Comparison of ENCODE assay signal across 8 mouse cellular contexts in genomic region chr17:35915538-35916296, GRCm38 (mm10). TPM values are rescaled to one million over a fixed set of nuclear protein-coding genes. Genes with fewer than 3 reads are reported as not detected.
DNase-seq lines count a peak whose midpoint lies in the region; ATAC-seq and TF ChIP-seq lines count a peak whose summit lies in the region.

No protein-coding gene starts in this region.

- peak overlapping the region; percentile 80 for H3K4me3 ChIP-seq in heart, embryonic 10.5 days
- peak overlapping the region; percentile 79 for H3K4me3 ChIP-seq in G1E (ENCODE audit: low read depth, low read length)
- H3K4me3 ChIP-seq in midbrain, postnatal 0 days (ENCODE audit: low read depth, low read length), result peak overlapping the region; percentile 49

- H3K9ac ChIP-seq in midbrain, postnatal 0 days (replicated peaks; ENCODE audit: low read length, poor library complexity, severe bottlenecking), result peak overlapping the region; percentile 53

- no peak for DNase-seq in heart, embryonic 10.5 days (ENCODE audit: low spot score)
- no peak for DNase-seq in heart, postnatal 10 days
- DNase-seq in G1E (ENCODE audit: low spot score), result peak; percentile 34
- peak; percentile 48 for DNase-seq in kidney, postnatal 14 days
- DNase-seq in midbrain, postnatal 0 days (ENCODE audit: low spot score), result no peak
- DNase-seq in right cerebral cortex, adult 2 months (ENCODE audit: low spot score in 2 of 2), result no peak
- no peak for DNase-seq in left cerebral cortex, adult 11 months (ENCODE audit: low spot score)

- H3K4me2 ChIP-seq in midbrain, postnatal 0 days (ENCODE audit: low read depth, low read length, poor library complexity, severe bottlenecking), result peak overlapping the region; percentile 73

- intact Hi-C loops in heart, postnatal 10 days (cut with DNase I), result loop anchor here (2.0 kb wide), 1 partner anchor 79 kb away; no protein-coding TSS in a partner anchor

- H3K27ac ChIP-seq in heart, embryonic 10.5 days, result peak overlapping the region; percentile 98
- H3K27ac ChIP-seq in midbrain, postnatal 0 days (ENCODE audit: low read depth, low read length), result peak overlapping the region; percentile 98

- 0 out of 2 replicates have a peak, but pooled peaks have one; percentile 5 for ATAC-seq in G1E (ENCODE audit: extremely low read depth, insufficient number of reproducible peaks, low FRiP score, poor library complexity, severe bottlenecking)
- ATAC-seq in erythroid progenitor cell, adult 5-6 weeks (replicated peaks; ENCODE audit: low FRiP score, poor library complexity, severe bottlenecking), result peak; percentile 4
- ATAC-seq in midbrain, postnatal 0 days (ENCODE audit: low FRiP score), result no peak

- no peaks in the 10 kb centered on the region for H3K27me3 ChIP-seq in heart, embryonic 10.5 days (ENCODE audit: insufficient read depth, poor library complexity, severe bottlenecking)
- no peaks in the 10 kb centered on the region for H3K27me3 ChIP-seq in G1E (ENCODE audit: insufficient read depth, low read length)
- no peaks in the 10 kb centered on the region for H3K27me3 ChIP-seq in midbrain, postnatal 0 days (ENCODE audit: insufficient read depth, low read length)

- no peak for TF ChIP-seq CTCF in G1E (IDR thresholded peaks at IDR 0.05; ENCODE audit: low read depth, low read length)
- no peak for TF ChIP-seq CTCF in midbrain, postnatal 0 days (IDR thresholded peaks at IDR 0.05)

- H3K9me3 ChIP-seq in heart, embryonic 10.5 days, result no peaks in the 10 kb centered on the region
- H3K9me3 ChIP-seq in G1E (replicated peaks), result no peaks in the 10 kb centered on the region
- no peaks in the 10 kb centered on the region for H3K9me3 ChIP-seq in midbrain, postnatal 0 days (ENCODE audit: low read length)

- peaks cover 22% of the 10 kb centered on the region for H3K4me1 ChIP-seq in heart, embryonic 10.5 days
- H3K4me1 ChIP-seq in G1E (ENCODE audit: insufficient read depth, low read depth, low read length), result peaks cover 56% of the 10 kb centered on the region
- H3K4me1 ChIP-seq in midbrain, postnatal 0 days (ENCODE audit: insufficient read depth, low read length), result peaks cover 4% of the 10 kb centered on the region; the same call in 1 of the 2 replicates

- 2% methylated on average over 28 of the region's 28 CpGs for WGBS in heart, embryonic 10.5 days
- 4% methylated on average over 28 of the region's 28 CpGs for WGBS in midbrain, postnatal 0 days

- H3K36me3 ChIP-seq in heart, embryonic 10.5 days, result peaks cover 44% of the 10 kb centered on the region
- peaks cover 57% of the 10 kb centered on the region for H3K36me3 ChIP-seq in G1E (replicated peaks)
- no peaks in the 10 kb centered on the region for H3K36me3 ChIP-seq in midbrain, postnatal 0 days (ENCODE audit: insufficient read depth, low read length)

RNA-seq across cellular contexts. Expression of gene Mrps18b, which starts 0.5 kb away (rescaled TPM):
- 99.5 and 111 TPM in 2 replicates for polyA plus RNA-seq in heart, embryonic 10.5 days (2016; fragmentation: Nextera tagmentation; extraction: Ambion mirVana)
- 10 to 100 TPM; 52.8 to 56.2 TPM for total RNA-seq in heart, postnatal 10 days (2021)
- 107 and 118 TPM in 2 replicates for total RNA-seq in G1E (2014; fragmentation: Nextera tagmentation)
- total RNA-seq in G1E (2017), result 103 and 127 TPM in 2 replicates
- 7.8 and 8.9 TPM in 2 replicates for polyA plus RNA-seq in G1E (2012)
- total RNA-seq in erythroid progenitor cell, adult 5-6 weeks (2015; ENCODE audit: low replicate concordance), result 16.9 and 18.0 TPM in 2 replicates
- 13.5 and 50.5 TPM in 2 replicates for total RNA-seq in erythroid progenitor cell, adult 5-6 weeks (2017; ENCODE audit: low replicate concordance)
- total RNA-seq in midbrain, postnatal 0 days (2014; rRNA removed), result 37.2 and 46.6 TPM in 2 replicates
- 55.7 and 57.4 TPM in 2 replicates for polyA plus RNA-seq in midbrain, postnatal 0 days (2015; fragmentation: Nextera tagmentation; extraction: Ambion mirVana)

RNA-seq across cellular contexts. Expression of gene Ppp1r10, which starts 0.5 kb away (rescaled TPM):
- polyA plus RNA-seq in heart, embryonic 10.5 days (2016; fragmentation: Nextera tagmentation; extraction: Ambion mirVana), result 37.6 and 45.2 TPM in 2 replicates
- 10 to 100 TPM; 43.3 to 45.1 TPM for total RNA-seq in heart, postnatal 10 days (2021)
- total RNA-seq in G1E (2014; fragmentation: Nextera tagmentation), result 85.7 and 93.8 TPM in 2 replicates
- total RNA-seq in G1E (2017), result 64.7 and 77.3 TPM in 2 replicates
- 30.9 and 33.0 TPM in 2 replicates for polyA plus RNA-seq in G1E (2012)
- 53.7 and 90.1 TPM in 2 replicates for total RNA-seq in erythroid progenitor cell, adult 5-6 weeks (2015; ENCODE audit: low replicate concordance)
- 67.5 and 87.5 TPM in 2 replicates for total RNA-seq in erythroid progenitor cell, adult 5-6 weeks (2017; ENCODE audit: low replicate concordance)
- 39.3 and 52.8 TPM in 2 replicates for total RNA-seq in midbrain, postnatal 0 days (2014; rRNA removed)
- 23.0 and 24.8 TPM in 2 replicates for polyA plus RNA-seq in midbrain, postnatal 0 days (2015; fragmentation: Nextera tagmentation; extraction: Ambion mirVana)

RNA-seq across cellular contexts. Expression of gene Atat1, which starts 5.8 kb away (rescaled TPM):
- polyA plus RNA-seq in heart, embryonic 10.5 days (2016; fragmentation: Nextera tagmentation; extraction: Ambion mirVana), result 59.4 and 78.6 TPM in 2 replicates
- 10 to 100 TPM; 12.1 to 16.3 TPM for total RNA-seq in heart, postnatal 10 days (2021)
- total RNA-seq in G1E (2014; fragmentation: Nextera tagmentation) (18.1 and 18.3 TPM in 2 replicates), G1E (2017) (7.3 and 10.5 TPM in 2 replicates)
- polyA plus RNA-seq in G1E (2012), result 16.3 and 17.3 TPM in 2 replicates
- 7.6 and 26.0 TPM in 2 replicates for total RNA-seq in erythroid progenitor cell, adult 5-6 weeks (2015; ENCODE audit: low replicate concordance)
- 3.0 and 4.0 TPM in 2 replicates for total RNA-seq in erythroid progenitor cell, adult 5-6 weeks (2017; ENCODE audit: low replicate concordance)
- total RNA-seq in midbrain, postnatal 0 days (2014; rRNA removed), result 199 and 216 TPM in 2 replicates
- 326 and 332 TPM in 2 replicates for polyA plus RNA-seq in midbrain, postnatal 0 days (2015; fragmentation: Nextera tagmentation; extraction: Ambion mirVana)

RNA-seq across cellular contexts. Expression of gene 2310061I04Rik, which starts 18.5 kb away (rescaled TPM):
- 23.8 and 26.7 TPM in 2 replicates for polyA plus RNA-seq in heart, embryonic 10.5 days (2016; fragmentation: Nextera tagmentation; extraction: Ambion mirVana)
- total RNA-seq in heart, postnatal 10 days (2021), result 10 to 100 TPM; 64.8 to 69.8 TPM
- total RNA-seq in G1E (2014; fragmentation: Nextera tagmentation) (32.7 and 45.0 TPM in 2 replicates), G1E (2017) (3.1 and 3.3 TPM in 2 replicates)
- polyA plus RNA-seq in G1E (2012), result 163 and 185 TPM in 2 replicates
- 37.7 and 68.5 TPM in 2 replicates for total RNA-seq in erythroid progenitor cell, adult 5-6 weeks (2015; ENCODE audit: low replicate concordance)
- total RNA-seq in erythroid progenitor cell, adult 5-6 weeks (2017; ENCODE audit: low replicate concordance), result 2.9 and 3.7 TPM in 2 replicates
- 43.5 and 47.7 TPM in 2 replicates for total RNA-seq in midbrain, postnatal 0 days (2014; rRNA removed)
- 88.3 and 89.3 TPM in 2 replicates for polyA plus RNA-seq in midbrain, postnatal 0 days (2015; fragmentation: Nextera tagmentation; extraction: Ambion mirVana)

RNA-seq across cellular contexts. Expression of gene Dhx16, which starts 36.1 kb away (rescaled TPM):
- polyA plus RNA-seq in heart, embryonic 10.5 days (2016; fragmentation: Nextera tagmentation; extraction: Ambion mirVana), result 34.8 and 44.5 TPM in 2 replicates
- 10 to 100 TPM; 24.7 to 29.2 TPM for total RNA-seq in heart, postnatal 10 days (2021)
- total RNA-seq in G1E (2014; fragmentation: Nextera tagmentation) (48.8 and 56.3 TPM in 2 replicates), G1E (2017) (76.8 and 81.1 TPM in 2 replicates)
- polyA plus RNA-seq in G1E (2012), result 73.6 and 77.5 TPM in 2 replicates
- total RNA-seq in erythroid progenitor cell, adult 5-6 weeks (2015; ENCODE audit: low replicate concordance), result 139 and 201 TPM in 2 replicates
- total RNA-seq in erythroid progenitor cell, adult 5-6 weeks (2017; ENCODE audit: low replicate concordance), result 73.1 and 118 TPM in 2 replicates
- total RNA-seq in midbrain, postnatal 0 days (2014; rRNA removed), result 26.7 and 27.7 TPM in 2 replicates
- polyA plus RNA-seq in midbrain, postnatal 0 days (2015; fragmentation: Nextera tagmentation; extraction: Ambion mirVana), result 23.6 and 25.1 TPM in 2 replicates

Comparison
In these comparisons a context has a peak if more than half of its experiments do, and no peak if none do; other contexts are left out.
1. DNase-seq: peak in G1E (single experiment) and kidney, postnatal 14 days (single experiment); none in heart, embryonic 10.5 days (single experiment), heart, postnatal 10 days (0 of 2), midbrain, postnatal 0 days (single experiment), right cerebral cortex, adult 2 months (0 of 2) and left cerebral cortex, adult 11 months (single experiment).
2. Peak in every context shown above with its lines, with median percentiles within 50 percentile points of each other: H3K4me3 ChIP-seq.